Mouse (Mus musculus) lung, adult 2 months (tissue): ENCODE results near the gene Setd1b.

Source experiments
- CTCF ChIP-seq: fragments of 200-500 bp; IDR thresholded peaks from 2 replicates; pipeline ENCODE4 v1.5.1; 2011; ENCODE audit warnings: mild to moderate bottlenecking, low read length, control low read depth; ENCODE audit not compliant: insufficient read depth
- POLR2A ChIP-seq: fragments of 200-500 bp; IDR thresholded peaks from 2 replicates; pipeline ENCODE4 v1.6.1; 2011; ENCODE audit warnings: low read depth, mild to moderate bottlenecking, control low read depth, low read length, borderline replicate concordance; ENCODE audit errors: extremely low read depth

GRCm38 (mm10) chr5:123147569-123147968, 5.6 kb downstream of the Setd1b start:
- TF ChIP-seq CTCF (no peak), POLR2A (no peak)
